ENCODE assay signal across 8 mouse cellular contexts in the genomic region with DNA sequence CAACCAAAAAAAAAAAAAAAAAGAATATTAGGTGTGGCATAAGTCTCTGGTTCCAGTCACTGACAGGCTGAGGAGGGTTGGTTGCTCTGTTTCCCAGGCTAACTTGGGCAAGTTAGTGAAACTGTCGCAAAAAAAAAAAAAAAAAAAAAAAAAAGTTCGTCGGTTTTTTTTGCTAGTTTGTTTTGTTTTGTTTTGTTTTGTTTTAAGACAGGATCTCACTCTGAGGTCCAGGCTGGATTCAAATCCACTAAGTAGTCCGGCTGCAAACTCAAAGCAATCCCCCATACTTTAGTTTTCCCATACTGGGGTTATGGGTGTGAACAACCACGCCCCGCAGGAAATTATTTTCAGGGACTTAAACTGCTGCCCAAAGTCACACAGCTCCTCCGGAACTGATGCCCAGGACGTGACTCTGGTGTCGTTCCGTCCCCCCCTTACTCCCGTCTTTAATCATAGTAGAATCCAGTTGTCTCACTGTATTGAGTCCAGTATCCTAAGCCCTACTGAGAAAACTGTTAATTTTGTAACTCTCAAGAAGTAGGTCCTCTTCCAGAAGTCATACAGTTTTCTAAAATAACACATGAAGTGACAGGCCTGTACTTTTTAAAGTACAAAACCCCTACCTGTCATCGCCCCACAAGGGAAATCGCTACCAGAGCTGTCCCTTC. TPM values are rescaled to one million over a fixed set of nuclear protein-coding genes. Genes with fewer than 3 reads are reported as not detected.
A peak's percentile ranks its signal among the peaks of the same experiment; 100 is the strongest.
DNase-seq lines count a peak whose midpoint lies in the region; ATAC-seq and TF ChIP-seq lines count a peak whose summit lies in the region.

No protein-coding gene starts in this region.

- H3K9ac ChIP-seq in intestine, postnatal 0 days (ENCODE audit: low read depth, low read length): peak overlapping the region; percentile 50; the same call in 1 of the 2 replicates
- H3K9ac ChIP-seq in lung, embryonic 16.5 days (ENCODE audit: low read length): peak overlapping the region; percentile 68

- ATAC-seq in intestine, postnatal 0 days: no peak
- ATAC-seq in lung, embryonic 16.5 days (ENCODE audit: low read depth): no peak

- no peak for TF ChIP-seq CTCF in testis, adult 2 months (IDR thresholded peaks at IDR 0.05; ENCODE audit: control insufficient read depth, insufficient read depth, insufficient replicate concordance, low read depth, low read length)
- no peak for TF ChIP-seq CTCF in embryonic fibroblast, embryonic 13.5 days (IDR thresholded peaks at IDR 0.05; ENCODE audit: borderline replicate concordance, insufficient read depth, low read length)
- no peak for TF ChIP-seq CTCF in intestine, postnatal 0 days (IDR thresholded peaks at IDR 0.05; ENCODE audit: low read depth)

- peaks cover 33% of the 10 kb centered on the region for H3K4me1 ChIP-seq in testis, adult 2 months (ENCODE audit: control insufficient read depth, insufficient read depth, low read length)
- H3K4me1 ChIP-seq in embryonic fibroblast, embryonic 13.5 days (ENCODE audit: control insufficient read depth, insufficient read depth, low read length): peaks cover 15% of the 10 kb centered on the region
- no peaks in the 10 kb centered on the region for H3K4me1 ChIP-seq in intestine, postnatal 0 days (replicated peaks; ENCODE audit: control insufficient read depth, insufficient read depth, low read length)
- peaks cover 36% of the 10 kb centered on the region for H3K4me1 ChIP-seq in lung, embryonic 16.5 days (replicated peaks; ENCODE audit: control insufficient read depth, insufficient read depth, low read length)

- H3K4me3 ChIP-seq in testis, adult 2 months (ENCODE audit: control insufficient read depth, low read depth, low read length): peak overlapping the region; percentile 94
- peak overlapping the region; percentile 42 for H3K4me3 ChIP-seq in embryonic fibroblast, embryonic 13.5 days (ENCODE audit: insufficient read depth, low read length)
- H3K4me3 ChIP-seq in intestine, postnatal 0 days (ENCODE audit: low read depth, low read length): peak overlapping the region; percentile 88
- peak overlapping the region; percentile 79 for H3K4me3 ChIP-seq in lung, embryonic 16.5 days (ENCODE audit: low read length)

- no peaks in the 10 kb centered on the region for H3K27me3 ChIP-seq in testis, adult 2 months (ENCODE audit: control insufficient read depth, insufficient read depth, low read length)
- no peaks in the 10 kb centered on the region for H3K27me3 ChIP-seq in intestine, postnatal 0 days (replicated peaks; ENCODE audit: control insufficient read depth, insufficient read depth, low read length)
- no peaks in the 10 kb centered on the region for H3K27me3 ChIP-seq in lung, embryonic 16.5 days (ENCODE audit: control insufficient read depth, insufficient read depth, low read depth, low read length)

- H3K27ac ChIP-seq in testis, adult 2 months (ENCODE audit: control insufficient read depth, insufficient read depth, low read depth, low read length): peak overlapping the region; percentile 92
- peak overlapping the region; percentile 78 for H3K27ac ChIP-seq in embryonic fibroblast, embryonic 13.5 days (ENCODE audit: insufficient read depth, low read length)
- peak overlapping the region; percentile 98 for H3K27ac ChIP-seq in intestine, postnatal 0 days (ENCODE audit: low read depth, low read length)
- peak overlapping the region; percentile 98 for H3K27ac ChIP-seq in lung, embryonic 16.5 days (ENCODE audit: low read length)

- H3K36me3 ChIP-seq in testis, adult 2 months (ENCODE audit: control insufficient read depth, insufficient read depth, low read length): no peaks in the 10 kb centered on the region
- H3K36me3 ChIP-seq in intestine, postnatal 0 days (ENCODE audit: control insufficient read depth, insufficient read depth): peaks cover 12% of the 10 kb centered on the region
- H3K36me3 ChIP-seq in lung, embryonic 16.5 days (ENCODE audit: control insufficient read depth, insufficient read depth, low read length): peaks cover 7% of the 10 kb centered on the region; the same call in 1 of the 2 replicates

- peak overlapping the region; percentile 83 for H3K4me2 ChIP-seq in intestine, postnatal 0 days (replicated peaks; ENCODE audit: low read depth)
- H3K4me2 ChIP-seq in lung, embryonic 16.5 days (ENCODE audit: low read depth, low read length): peak overlapping the region; percentile 83

- H3K9me3 ChIP-seq in intestine, postnatal 0 days (ENCODE audit: control insufficient read depth): no peaks in the 10 kb centered on the region
- H3K9me3 ChIP-seq in lung, embryonic 16.5 days (ENCODE audit: control insufficient read depth, low read length): no peaks in the 10 kb centered on the region

- DNase-seq in testis, postnatal 10 days (ENCODE audit: low spot score): no peak
- DNase-seq in testis, postnatal 14 days (ENCODE audit: low spot score): peak; percentile 40
- no peak for DNase-seq in embryo, embryonic 10 days (ENCODE audit: low spot score)
- DNase-seq in adrenal gland, adult 8-10 months: no peak

- TF ChIP-seq POLR2A in testis, adult 2 months (IDR thresholded peaks at IDR 0.05; ENCODE audit: control insufficient read depth, low read depth, low read length): no peak
- TF ChIP-seq POLR2A in embryonic fibroblast, embryonic 13.5 days (IDR thresholded peaks at IDR 0.05; ENCODE audit: low read depth, low read length): no peak; the same call in 1 of the 2 replicates

- under 1% methylated on average over 13 of the region's 13 CpGs for WGBS in intestine, postnatal 0 days
- 4% methylated on average over 13 of the region's 13 CpGs for whole genome bisulfite sequencing in lung, embryonic 16.5 days

RNA-seq across cellular contexts. Expression of a gene that starts 0.5 kb away (rescaled TPM):
- polyA plus RNA-seq in testis, adult 2 months (2012; rRNA removed): 15.4 and 19.1 TPM in 2 replicates
- 23.7 and 28.5 TPM in 2 replicates for polyA plus RNA-seq in embryonic fibroblast, embryonic 13.5 days (2011; ENCODE audit: insufficient read length, low read depth, missing spikeins)
- polyA plus RNA-seq in intestine, postnatal 0 days (2015; fragmentation: Nextera tagmentation; extraction: Ambion mirVana): 42.7 and 43.1 TPM in 2 replicates
- 55.6 and 57.3 TPM in 2 replicates for polyA plus RNA-seq in lung, embryonic 16.5 days (2015; fragmentation: Nextera tagmentation; extraction: Ambion mirVana)
- 10 to 100 TPM; 20.2 to 37.1 (median 23.9) TPM for total RNA-seq in adrenal gland, adult 8-10 months (2022)

RNA-seq across cellular contexts. Expression of a gene that starts 12.7 kb away (rescaled TPM):
- polyA plus RNA-seq in testis, adult 2 months (2012; rRNA removed): 4.1 and 4.7 TPM in 2 replicates
- polyA plus RNA-seq in embryonic fibroblast, embryonic 13.5 days (2011; ENCODE audit: insufficient read length, low read depth, missing spikeins): 12.9 and 14.1 TPM in 2 replicates
- 22.8 and 24.0 TPM in 2 replicates for polyA plus RNA-seq in intestine, postnatal 0 days (2015; fragmentation: Nextera tagmentation; extraction: Ambion mirVana)
- 28.4 and 30.7 TPM in 2 replicates for polyA plus RNA-seq in lung, embryonic 16.5 days (2015; fragmentation: Nextera tagmentation; extraction: Ambion mirVana)
- 10 to 100 TPM; 12.6 to 19.4 (median 14.8) TPM for total RNA-seq in adrenal gland, adult 8-10 months (2022)

RNA-seq across cellular contexts. Expression of a gene that starts 12.9 kb away (rescaled TPM):
- 0.33 and 0.42 TPM in 2 replicates for polyA plus RNA-seq in testis, adult 2 months (2012; rRNA removed)
- polyA plus RNA-seq in embryonic fibroblast, embryonic 13.5 days (2011; ENCODE audit: insufficient read length, low read depth, missing spikeins): 5.4 and 5.6 TPM in 2 replicates
- polyA plus RNA-seq in intestine, postnatal 0 days (2015; fragmentation: Nextera tagmentation; extraction: Ambion mirVana): 1.3 and 1.4 TPM in 2 replicates
- 13.0 and 13.6 TPM in 2 replicates for polyA plus RNA-seq in lung, embryonic 16.5 days (2015; fragmentation: Nextera tagmentation; extraction: Ambion mirVana)
- total RNA-seq in adrenal gland, adult 8-10 months (2022): 1 to 10 TPM; 2.6 to 4.7 (median 3.3) TPM

RNA-seq across cellular contexts. Expression of a gene that starts 36.8 kb away (rescaled TPM):
- polyA plus RNA-seq in testis, adult 2 months (2012; rRNA removed): 122 and 138 TPM in 2 replicates
- 1.1 and 1.5 TPM in 2 replicates for polyA plus RNA-seq in embryonic fibroblast, embryonic 13.5 days (2011; ENCODE audit: insufficient read length, low read depth, missing spikeins)
- polyA plus RNA-seq in intestine, postnatal 0 days (2015; fragmentation: Nextera tagmentation; extraction: Ambion mirVana): 0.10 and 0.24 TPM in 2 replicates
- 0.72 and 1.1 TPM in 2 replicates for polyA plus RNA-seq in lung, embryonic 16.5 days (2015; fragmentation: Nextera tagmentation; extraction: Ambion mirVana)
- total RNA-seq in adrenal gland, adult 8-10 months (2022): 1 to 10 TPM in 1 of 4 experiments, under 1 TPM in 3; 0.23 to 1.1 (median 0.61) TPM

RNA-seq across cellular contexts. Expression of a gene that starts 38.5 kb away (rescaled TPM):
- 7.6 and 8.5 TPM in 2 replicates for polyA plus RNA-seq in testis, adult 2 months (2012; rRNA removed)
- 16.6 and 32.1 TPM in 2 replicates for polyA plus RNA-seq in embryonic fibroblast, embryonic 13.5 days (2011; ENCODE audit: insufficient read length, low read depth, missing spikeins)
- 60.4 and 67.3 TPM in 2 replicates for polyA plus RNA-seq in intestine, postnatal 0 days (2015; fragmentation: Nextera tagmentation; extraction: Ambion mirVana)
- 58.3 and 75.9 TPM in 2 replicates for polyA plus RNA-seq in lung, embryonic 16.5 days (2015; fragmentation: Nextera tagmentation; extraction: Ambion mirVana)
- 10 to 100 TPM; 33.7 to 49.5 (median 44.8) TPM for total RNA-seq in adrenal gland, adult 8-10 months (2022)

Comparison
In these comparisons a context has a peak if more than half of its experiments do, and no peak if none do; other contexts are left out.
1. H3K4me3 ChIP-seq: peak in every context shown above with its lines; median percentile 94 in testis, adult 2 months; 88 in intestine, postnatal 0 days; 79 in lung, embryonic 16.5 days; 42 in embryonic fibroblast, embryonic 13.5 days.